ENCODE assay signal across 19 mouse cellular contexts in genomic region chr8:122637230-122637629, GRCm38 (mm10). TPM values are rescaled to one million over a fixed set of nuclear protein-coding genes. Genes with fewer than 3 reads are reported as not detected.
"Had no signal": no experiment of that assay in that cellular context is flagged by ENCODE, and none has a peak within 500 bp of the region (broad histone marks: within the 10 kb centered on the region; RNA-seq: fewer than 3 reads in every experiment).

No protein-coding gene starts in this region.

- DNase-seq: kidney, adult 18-20 months; kidney, postnatal 10 days; kidney, postnatal 4 days; left cerebral cortex, postnatal 4 days; lung, adult 18-20 months; right cerebral cortex, postnatal 4 days; spleen, adult 18-20 months; thymus, postnatal 25 days had no signal

- H3K27me3 ChIP-seq: limb, embryonic 15.5 days; neural tube, embryonic 12.5 days had no signal

- H3K9me3 ChIP-seq: limb, embryonic 15.5 days; midbrain, embryonic 12.5 days; neural tube, embryonic 12.5 days had no signal

- H3K4me2 ChIP-seq: limb, embryonic 15.5 days; midbrain, embryonic 12.5 days; neural tube, embryonic 12.5 days had no signal

- H3K4me3 ChIP-seq: layer of hippocampus, adult 2 months; limb, embryonic 15.5 days; midbrain, embryonic 12.5 days; neural tube, embryonic 12.5 days had no signal

- H3K9ac ChIP-seq: limb, embryonic 15.5 days; midbrain, embryonic 12.5 days; neural tube, embryonic 12.5 days had no signal

- H3K27ac ChIP-seq: layer of hippocampus, adult 2 months; limb, embryonic 15.5 days; midbrain, embryonic 12.5 days; neural tube, embryonic 12.5 days had no signal

RNA-seq across cellular contexts. Expression of gene Pabpn1l, which starts 14.7 kb away (rescaled TPM):
- total RNA-seq: layer of hippocampus, postnatal 10 days; left cerebral cortex, postnatal 4 days; megakaryocyte-erythroid progenitor cell, adult 5-6 weeks; neutrophil, adult 5-6 weeks had no signal
- polyA plus RNA-seq: kidney, embryonic 14.5 days; limb, embryonic 15.5 days; lung, embryonic 16.5 days; midbrain, embryonic 12.5 days; neural tube, embryonic 12.5 days; stomach, embryonic 14.5 days; urinary bladder, adult 2 months had no signal
